Mouse (Mus musculus) liver, embryonic 14.5 days (tissue): Measurements from ENCODE around the gene Tedc1. TPM values are rescaled to one million over a fixed set of nuclear protein-coding genes. Genes with fewer than 3 reads are reported as not detected.
A peak's percentile ranks its signal among the peaks of the same experiment; 100 is the strongest.

Source experiments
- ATAC-seq: fragments of 200-750 bp; cut with Nextera tagmentation; 2 replicates; pipeline ENCODE4 v1.8.0; 2017; ENCODE audit warnings: moderate number of reproducible peaks, mild to moderate bottlenecking, moderate library complexity; ENCODE audit not compliant: insufficient read depth
- DNase-seq, 3 experiments: peaks; one replicate each; pipeline ENCODE4 v3.0.0-alpha.2; 2012 to 2013; ENCODE audit warnings: low read depth in 3 of 3, low spot score in 3 of 3
- H3K27ac ChIP-seq: fragments of 300-500 bp; sonication (generic); 2 replicates; pipeline ENCODE4 v1.5.1; 2014; ENCODE audit warnings: moderate library complexity, mild to moderate bottlenecking, control low read depth, inconsistent platforms
- H3K27me3 ChIP-seq: fragments of 300-500 bp; sonication (generic); 2 replicates; pipeline ENCODE4 v1.6.1; 2014; ENCODE audit warnings: mild to moderate bottlenecking, low read length, moderate library complexity; ENCODE audit not compliant: control insufficient read depth, insufficient read depth
- H3K36me3 ChIP-seq: fragments of 300-500 bp; sonication (generic); replicated peaks from 2 replicates; pipeline ENCODE4 v1.6.1; 2014; ENCODE audit warnings: low read depth; ENCODE audit not compliant: control insufficient read depth, insufficient read depth
- H3K4me1 ChIP-seq, 2 experiments: fragments of 200-500 bp in 1 of 2; fragments of 300-500 bp in 1 of 2; sonication (generic) in 1 of 2; replicated peaks; 2 replicates each; pipeline ENCODE4 v1.6.1; 2012 to 2014; ENCODE audit warnings: antibody characterized with exemption in 1 of 2, inconsistent platforms in 1 of 2, low read length in 1 of 2; ENCODE audit not compliant: control insufficient read depth in 2 of 2, insufficient read depth in 2 of 2
- H3K4me2 ChIP-seq: fragments of 300-500 bp; sonication (generic); 2 replicates; pipeline ENCODE4 v1.6.1; 2014; ENCODE audit warnings: low read depth, mild to moderate bottlenecking, control low read depth, moderate library complexity
- H3K4me3 ChIP-seq, 2 experiments: fragments of 200-500 bp in 1 of 2; fragments of 300-500 bp in 1 of 2; sonication (generic) in 1 of 2; 2 replicates each; pipeline ENCODE4 v1.5.1; 2012 to 2014; ENCODE audit warnings: low read depth in 2 of 2, low read length in 2 of 2, mild to moderate bottlenecking in 2 of 2, control low read depth in 1 of 2, inconsistent platforms in 1 of 2, moderate library complexity in 1 of 2; ENCODE audit not compliant: insufficient read depth in 1 of 2
- H3K9ac ChIP-seq: fragments of 300-500 bp; sonication (generic); replicated peaks from 2 replicates; pipeline ENCODE4 v1.6.1; 2014; ENCODE audit warnings: mild to moderate bottlenecking, control low read depth, moderate library complexity
- H3K9me3 ChIP-seq: fragments of 300-500 bp; sonication (generic); 2 replicates; pipeline ENCODE4 v1.6.1; 2016; ENCODE audit warnings: low read length, mixed read lengths; ENCODE audit not compliant: control insufficient read depth
- CTCF ChIP-seq: IDR thresholded peaks from 2 replicates; pipeline ENCODE4 v1.5.1; 2016; ENCODE audit warnings: antibody characterized with exemption, low read depth, control low read depth
- EP300 ChIP-seq: IDR thresholded peaks from 2 replicates; pipeline ENCODE4 v1.6.1; 2016; ENCODE audit warnings: antibody characterized with exemption, low read depth
- WGBS: fragments of 180-500 bp; shearing (Covaris S2); extraction: QIAGEN DNeasy Blood & Tissue Kit; methylation state at CpG from one replicate; pipeline ENCODE4 v1.1.7; 2014; ENCODE audit not compliant: insufficient replicate concordance; 5-methylcytosine and 5-hydroxymethylcytosine counted together
- polyA plus RNA-seq, 2 experiments: library from polyadenylated mRNA; depleted of rRNA in 1 of 2; stranded (reverse) in 1 of 2; unstranded in 1 of 2; fragments of >200 nt; fragmentation: Nextera tagmentation in 1 of 2; extraction: Ambion mirVana in 1 of 2; gene quantifications; 2 replicates each; pipeline versions ENCODE4 v1.2.1 to v1.2.3; 2012 to 2014

Tedc1 gene
- polyA plus RNA-seq, 2 experiments, result 6.4 to 8.2 TPM

DNA sequence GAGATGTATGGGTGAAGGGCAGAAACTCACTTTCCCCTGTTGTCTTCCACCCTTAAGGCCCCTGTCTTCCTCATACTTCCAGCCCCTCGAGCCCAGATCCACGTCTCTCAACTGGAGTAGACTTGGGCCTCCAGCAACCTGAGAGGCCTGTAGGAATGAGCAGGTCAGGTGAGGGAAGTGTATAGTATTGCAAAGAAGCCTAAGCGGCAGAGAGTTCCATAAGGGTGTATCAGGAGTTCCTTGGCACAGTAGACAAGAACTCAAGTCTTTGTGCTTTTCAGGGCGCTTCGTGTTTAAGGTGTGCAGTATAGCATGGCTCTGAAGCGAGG lies 1.5 kb upstream of the Tedc1 start:
- peaks cover 15% of the 10 kb centered on the region for H3K27me3 ChIP-seq
- no peaks in the 10 kb centered on the region for H3K36me3 ChIP-seq
- TF ChIP-seq CTCF (no peak), EP300 (no peak)
- peak overlapping the region; percentile 53 to 58; a peak in 2 of 4 replicates for H3K4me3 ChIP-seq
- no peaks in the 10 kb centered on the region for H3K9me3 ChIP-seq
- 77% methylated on average over 6 of the region's 6 CpGs for WGBS
- H3K4me1 ChIP-seq, result peaks cover 19 to 22% of the 10 kb centered on the region in 2 experiments
- DNase-seq, result no peak
- no peak overlapping the region for H3K27ac ChIP-seq
- no peak for ATAC-seq
- no peak overlapping the region for H3K9ac ChIP-seq
- H3K4me2 ChIP-seq, result peak overlapping the region; percentile 92

DNA sequence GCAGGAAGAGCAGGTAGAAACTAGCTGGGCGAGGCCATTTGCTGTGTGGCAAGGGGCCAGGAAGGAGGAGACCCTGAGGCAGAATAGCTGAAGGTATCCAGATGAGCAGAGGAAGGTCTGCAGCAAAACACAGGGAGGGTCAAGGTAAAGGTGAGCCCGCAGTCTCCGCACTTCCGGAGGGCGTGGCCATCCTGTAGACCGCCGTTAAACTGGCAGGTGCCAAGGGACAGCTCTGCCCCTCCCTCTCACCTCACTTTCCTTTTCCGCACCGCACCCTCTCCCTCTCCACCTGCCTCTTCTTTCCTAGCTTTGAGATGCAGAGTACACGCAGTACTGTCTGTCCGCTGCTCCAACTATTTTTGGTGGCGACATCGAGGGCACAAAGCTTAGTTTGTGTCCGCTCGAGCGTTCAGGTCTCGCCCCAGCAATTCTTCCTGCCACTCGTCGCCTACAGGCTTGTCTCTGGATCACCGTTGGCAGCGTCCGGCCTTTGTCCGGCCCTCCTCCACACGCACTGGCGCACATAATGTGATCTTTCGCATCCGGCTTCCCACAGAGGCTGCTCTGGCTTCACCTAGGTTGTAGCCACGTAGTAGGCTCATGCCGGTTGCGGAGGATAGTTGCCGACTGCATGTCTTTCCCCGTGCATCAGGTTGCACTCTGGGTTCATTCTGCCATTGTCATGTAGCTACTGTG lies 997 bp upstream of the Tedc1 start:
- H3K9me3 ChIP-seq, result no peaks in the 10 kb centered on the region
- peak overlapping the region; percentile 65 for H3K9ac ChIP-seq
- peak overlapping the region; percentile 53 to 58 for H3K4me3 ChIP-seq
- peak overlapping the region; percentile 30; the same call in 1 of the 2 replicates for H3K27ac ChIP-seq
- H3K4me1 ChIP-seq, result peaks cover 19 to 22% of the 10 kb centered on the region in 2 experiments
- H3K4me2 ChIP-seq, result peak overlapping the region; percentile 92
- H3K27me3 ChIP-seq, result peaks cover 15% of the 10 kb centered on the region
- H3K36me3 ChIP-seq, result no peaks in the 10 kb centered on the region
- TF ChIP-seq CTCF, result no peak
- TF ChIP-seq EP300, result no peak
- WGBS, result 6% methylated on average over 32 of the region's 32 CpGs
- DNase-seq, result no peak
- no peak for ATAC-seq

DNA sequence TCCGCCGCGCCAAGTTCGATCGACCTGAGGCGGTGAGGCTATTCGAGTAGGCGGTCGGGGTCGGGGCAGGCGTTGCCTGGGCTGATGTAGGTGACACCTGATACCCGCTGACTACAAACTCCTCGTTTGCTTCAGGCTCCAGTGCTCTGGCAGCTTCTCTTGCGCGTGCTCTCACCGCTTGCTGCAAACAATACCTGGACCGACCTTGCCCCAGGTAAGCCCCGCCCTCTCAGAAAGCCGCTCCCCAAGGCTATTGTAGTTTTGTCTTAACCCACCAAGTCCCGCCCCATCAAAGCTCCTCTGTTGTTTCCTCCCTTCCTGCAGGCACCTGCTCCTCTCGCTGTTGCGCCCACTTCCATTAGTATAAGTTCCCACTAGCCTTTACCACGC lies 314 bp downstream of the Tedc1 start:
- peaks cover 10 to 17% of the 10 kb centered on the region in 2 experiments for H3K4me1 ChIP-seq
- H3K27me3 ChIP-seq, result peaks cover 4% of the 10 kb centered on the region
- TF ChIP-seq CTCF (no peak), EP300 (no peak)
- H3K9me3 ChIP-seq, result no peaks in the 10 kb centered on the region
- peak overlapping the region; percentile 73 to 89 for H3K4me3 ChIP-seq
- H3K36me3 ChIP-seq, result no peaks in the 10 kb centered on the region; the same call in 1 of the 2 replicates
- WGBS, result 1% methylated on average over 23 of the region's 23 CpGs
- DNase-seq (no peak), ATAC-seq (peak; percentile 24; the same call in 1 of the 2 replicates)
- H3K9ac ChIP-seq, result peak overlapping the region; percentile 85
- peak overlapping the region; percentile 32; the same call in 1 of the 2 replicates for H3K27ac ChIP-seq
- H3K4me2 ChIP-seq, result peak overlapping the region; percentile 99

DNA sequence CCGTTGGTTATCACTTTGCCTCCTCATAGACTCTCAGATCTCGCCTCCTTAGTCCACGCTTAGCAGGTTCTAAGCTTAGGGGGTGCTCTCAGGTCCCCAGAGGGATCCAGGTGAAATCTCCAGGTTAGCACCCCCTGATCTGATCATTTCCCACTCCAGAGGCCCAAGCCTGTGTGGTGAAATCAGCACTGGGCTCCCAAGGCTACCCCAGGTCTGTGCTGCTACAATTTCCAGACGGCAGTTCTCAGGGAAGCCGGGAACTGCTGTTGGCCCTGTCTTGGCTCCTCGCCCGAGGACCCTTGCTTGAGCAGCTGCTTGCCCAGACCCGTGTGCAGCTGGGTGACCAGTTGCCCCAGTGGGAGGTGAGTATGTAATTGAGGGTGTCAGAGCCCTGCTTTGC lies 781 bp downstream of the Tedc1 start:
- Histone ChIP-seq H3K4me2 (peak overlapping the region; percentile 99), H3K4me3 (peak overlapping the region; percentile 73 to 89), H3K36me3 (no peaks in the 10 kb centered on the region; the same call in 1 of the 2 replicates), H3K4me1 (peaks cover 10 to 14% of the 10 kb centered on the region in 2 experiments), H3K9me3 (no peaks in the 10 kb centered on the region), H3K27me3 (no peaks in the 10 kb centered on the region; the same call in 1 of the 2 replicates), H3K9ac (peak overlapping the region; percentile 85), H3K27ac (no peak overlapping the region)
- no peak for DNase-seq
- TF ChIP-seq EP300, result no peak
- TF ChIP-seq CTCF, result no peak
- no peak for ATAC-seq
- WGBS, result 45% methylated on average over 8 of the region's 8 CpGs

DNA sequence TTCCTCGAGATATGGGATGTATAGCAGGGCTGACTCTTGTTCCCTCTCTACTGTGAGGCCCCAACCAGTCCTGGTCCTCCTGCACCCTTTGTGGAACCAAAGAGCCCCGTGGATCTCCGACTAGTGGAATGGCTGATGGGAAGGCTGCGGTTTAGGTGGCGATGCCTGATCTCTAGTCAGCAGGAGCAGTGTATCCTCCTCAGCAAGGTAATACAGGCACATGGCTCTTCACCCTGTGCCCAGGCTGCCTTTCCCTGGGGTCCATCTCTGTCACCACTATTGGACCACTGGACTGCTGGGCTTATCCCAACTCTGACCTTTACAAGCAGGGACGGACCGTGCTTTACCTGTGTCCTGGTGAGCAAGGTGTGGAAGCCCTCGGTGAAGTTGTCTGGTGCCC lies 1.3 kb downstream of the Tedc1 start:
- no peaks in the 10 kb centered on the region for H3K9me3 ChIP-seq
- no peak for ATAC-seq
- H3K4me3 ChIP-seq, result peak overlapping the region; percentile 1 to 89; a peak in 2 of 4 replicates
- peaks cover 8 to 14% of the 10 kb centered on the region in 2 experiments for H3K4me1 ChIP-seq
- no peaks in the 10 kb centered on the region for H3K27me3 ChIP-seq
- DNase-seq, result no peak
- H3K4me2 ChIP-seq, result peak overlapping the region; percentile 99
- no peaks in the 10 kb centered on the region; the same call in 1 of the 2 replicates for H3K36me3 ChIP-seq
- no peak for TF ChIP-seq CTCF
- TF ChIP-seq EP300, result no peak
- no peak overlapping the region for H3K27ac ChIP-seq
- WGBS, result 87% methylated on average over 8 of the region's 8 CpGs
- H3K9ac ChIP-seq, result no peak overlapping the region; the same call in 1 of the 2 replicates
